Mouse (Mus musculus) liver, adult 2 months (tissue): ENCODE measurements around the gene Dcx. TPM values are rescaled to one million over a fixed set of nuclear protein-coding genes. Genes with fewer than 3 reads are reported as not detected.
A peak's percentile ranks its signal among the peaks of the same experiment; 100 is the strongest.

Source experiments
- DNase-seq: peaks from one replicate; pipeline ENCODE4 v3.0.0-alpha.2; 2011; ENCODE audit warnings: low read depth, low spot score; ENCODE audit errors: extremely low read depth
- H3K27ac ChIP-seq: fragments of 200-500 bp; replicated peaks from 2 replicates; pipeline ENCODE4 v1.5.1; 2012; ENCODE audit warnings: low read depth, mild to moderate bottlenecking, control low read depth, inconsistent platforms, low read length; ENCODE audit not compliant: insufficient read depth
- H3K27me3 ChIP-seq: fragments of 200-500 bp; 2 replicates; pipeline ENCODE4 v1.6.1; 2012; ENCODE audit warnings: mild to moderate bottlenecking, moderate library complexity, low read length, inconsistent platforms; ENCODE audit not compliant: control insufficient read depth, insufficient read depth
- H3K36me3 ChIP-seq: fragments of 200-500 bp; 2 replicates; pipeline ENCODE4 v1.6.1; 2012; ENCODE audit warnings: low read length, inconsistent platforms; ENCODE audit not compliant: control insufficient read depth, insufficient read depth
- H3K4me1 ChIP-seq: fragments of 200-500 bp; 2 replicates; pipeline ENCODE4 v1.6.1; 2011; ENCODE audit warnings: low read length; ENCODE audit not compliant: control insufficient read depth, insufficient read depth
- H3K4me3 ChIP-seq: fragments of 200-500 bp; 2 replicates; pipeline ENCODE4 v1.5.1; 2011; ENCODE audit warnings: low read depth, mild to moderate bottlenecking, control low read depth, low read length, moderate library complexity; ENCODE audit not compliant: insufficient read depth
- H3K79me2 ChIP-seq: fragments of 200-500 bp; 2 replicates; pipeline ENCODE4 v1.6.1; 2012; ENCODE audit warnings: inconsistent platforms, mild to moderate bottlenecking, low read length, moderate library complexity; ENCODE audit not compliant: control insufficient read depth, insufficient read depth
- H3K9ac ChIP-seq: fragments of 200-500 bp; 2 replicates; pipeline ENCODE4 v1.6.1; 2012; ENCODE audit warnings: low read depth, mild to moderate bottlenecking, control low read depth, inconsistent platforms, low read length
- CTCF ChIP-seq: fragments of 200-500 bp; IDR thresholded peaks from 2 replicates; pipeline ENCODE4 v1.5.1; 2011; ENCODE audit warnings: low read depth, low read length, control low read depth
- POLR2A ChIP-seq: fragments of 200-500 bp; IDR thresholded peaks from 2 replicates; pipeline ENCODE4 v1.6.1; 2011; ENCODE audit warnings: low read length, control low read depth; ENCODE audit not compliant: insufficient read depth; ENCODE audit errors: extremely low read depth
- WGBS: fragments of 180-500 bp; shearing (Covaris S2); methylation state at CpG from one replicate; pipeline ENCODE4 v1.1.7; 2018; 5-methylcytosine and 5-hydroxymethylcytosine counted together
- polyA plus RNA-seq: library from polyadenylated mRNA; depleted of rRNA; stranded (reverse); fragments of >200 nt; gene quantifications from 2 replicates; pipeline ENCODE4 v1.2.3, GENCODE M21; 2012
- total RNA-seq: library from RNA; depleted of rRNA; stranded (reverse); fragments of >200 nt; gene quantifications from 2 replicates; pipeline ENCODE4 v1.2.3, GENCODE M21; 2014

Dcx gene
- total and polyA plus RNA-seq, 2 experiments: 0.02 to 0.09 TPM

GRCm38 (mm10) chrX:143906699-143907471 lies 26.2 kb downstream of the Dcx start:
- H3K9ac ChIP-seq: no peak overlapping the region
- H3K36me3 ChIP-seq: no peaks in the 10 kb centered on the region
- TF ChIP-seq CTCF: no peak
- TF ChIP-seq POLR2A: no peak
- WGBS: 24% methylated on average over 3 of the region's 3 CpGs
- no peak for DNase-seq
- H3K27me3 ChIP-seq: no peaks in the 10 kb centered on the region
- no peaks in the 10 kb centered on the region for H3K79me2 ChIP-seq
- no peaks in the 10 kb centered on the region for H3K4me1 ChIP-seq
- no peak overlapping the region for H3K27ac ChIP-seq
- H3K4me3 ChIP-seq: no peak overlapping the region

GRCm38 (mm10) chrX:143904689-143905088 lies 28.4 kb downstream of the Dcx start:
- Histone ChIP-seq H3K4me3 (no peak overlapping the region), H3K27me3 (no peaks in the 10 kb centered on the region), H3K36me3 (no peaks in the 10 kb centered on the region), H3K79me2 (no peaks in the 10 kb centered on the region), H3K9ac (no peak overlapping the region), H3K4me1 (no peaks in the 10 kb centered on the region), H3K27ac (no peak overlapping the region)
- WGBS: 18% methylated on average over 2 of the region's 2 CpGs
- no peak for DNase-seq
- TF ChIP-seq CTCF (no peak), POLR2A (no peak)

- TF ChIP-seq POLR2A (no peak), CTCF (no peak)
- no peaks in the 10 kb centered on the region for H3K4me1 ChIP-seq
- no peaks in the 10 kb centered on the region for H3K36me3 ChIP-seq
- DNase-seq: no peak
- H3K4me3 ChIP-seq: no peak overlapping the region
- no peaks in the 10 kb centered on the region for H3K27me3 ChIP-seq
- H3K9ac ChIP-seq: no peak overlapping the region
- no peaks in the 10 kb centered on the region for H3K79me2 ChIP-seq
- 44% methylated on average over 8 of the region's 8 CpGs for WGBS
- no peak overlapping the region for H3K27ac ChIP-seq
These were observed 30.8 kb downstream of the Dcx start for GRCm38 (mm10) chrX:143902300-143902699.

GRCm38 (mm10) chrX:143897363-143898285 lies 35.5 kb downstream of the Dcx start:
- H3K4me3 ChIP-seq: no peak overlapping the region
- H3K27ac ChIP-seq: no peak overlapping the region
- no peak overlapping the region for H3K9ac ChIP-seq
- 70% methylated on average over 7 of the region's 7 CpGs for WGBS
- no peaks in the 10 kb centered on the region for H3K27me3 ChIP-seq
- H3K79me2 ChIP-seq: no peaks in the 10 kb centered on the region
- no peaks in the 10 kb centered on the region for H3K4me1 ChIP-seq
- H3K36me3 ChIP-seq: no peaks in the 10 kb centered on the region
- no peak for DNase-seq
- no peak for TF ChIP-seq CTCF
- TF ChIP-seq POLR2A: no peak

GRCm38 (mm10) chrX:143896936-143897335 lies 36.2 kb downstream of the Dcx start:
- no peaks in the 10 kb centered on the region for H3K36me3 ChIP-seq
- no peak overlapping the region for H3K4me3 ChIP-seq
- no peaks in the 10 kb centered on the region for H3K4me1 ChIP-seq
- DNase-seq: no peak
- H3K27me3 ChIP-seq: no peaks in the 10 kb centered on the region
- H3K79me2 ChIP-seq: no peaks in the 10 kb centered on the region
- H3K27ac ChIP-seq: no peak overlapping the region
- 90% methylated on average over 5 of the region's 5 CpGs for WGBS
- no peak overlapping the region for H3K9ac ChIP-seq
- TF ChIP-seq CTCF: no peak
- no peak for TF ChIP-seq POLR2A

- Histone ChIP-seq H3K9ac (no peak overlapping the region), H3K4me1 (no peaks in the 10 kb centered on the region), H3K27ac (no peak overlapping the region), H3K4me3 (no peak overlapping the region), H3K36me3 (no peaks in the 10 kb centered on the region), H3K79me2 (no peaks in the 10 kb centered on the region), H3K27me3 (no peaks in the 10 kb centered on the region)
- TF ChIP-seq POLR2A (no peak), CTCF (no peak)
- WGBS: 49% methylated on average over 3 of the region's 3 CpGs
- peak; percentile 26 for DNase-seq
These were observed 39.9 kb downstream of the Dcx start for GRCm38 (mm10) chrX:143893180-143893579.
